Mouse (Mus musculus) erythroblast, embryonic 14.5 days (primary cell): Measurements from ENCODE around the gene Pgpep1l.

ENCODE experiments used
- GATA1 ChIP-seq: IDR thresholded peaks from 2 replicates; pipeline ENCODE4 v1.6.1; 2012; ENCODE audit warnings: low read length, inconsistent platforms, mixed read lengths
- TAL1 ChIP-seq: IDR thresholded peaks from 3 replicates; pipeline ENCODE4 v1.6.1; 2012; ENCODE audit warnings: low read length, inconsistent platforms, mixed read lengths

- TF ChIP-seq TAL1 (no peak), GATA1 (no peak)
Measured at GRCm38 (mm10) chr7:68224006-68224405, 40.0 kb downstream of the Pgpep1l start.
